Mouse (Mus musculus) right cerebral cortex, postnatal 14 days (tissue): ENCODE data around the gene 1700001C19Rik.
A peak's percentile ranks its signal among the peaks of the same experiment; 100 is the strongest.

Experiments used
- DNase-seq: peaks from one replicate; pipeline ENCODE4 v3.0.0; 2022

Gene 1700001C19Rik

DNA sequence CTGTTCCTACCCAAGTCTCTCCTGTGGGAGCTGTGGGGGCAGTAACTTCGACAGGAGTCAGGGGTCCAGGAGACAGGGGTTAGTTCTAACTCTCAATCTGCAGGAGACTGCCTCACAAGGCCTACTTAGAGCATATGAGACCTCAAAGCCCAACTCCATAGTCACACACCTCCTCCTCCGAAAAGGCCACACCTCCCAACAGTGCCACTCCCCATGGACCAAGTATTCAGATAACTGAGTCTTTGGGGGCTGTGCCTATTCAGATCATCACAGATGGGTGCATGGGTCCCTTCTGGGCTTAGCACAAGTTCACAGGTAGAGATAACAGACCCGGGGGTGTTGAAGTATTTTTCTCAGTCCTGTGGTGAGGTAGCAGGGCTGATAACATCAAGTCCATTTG, 24.5 kb upstream of the 1700001C19Rik start:
- DNase-seq, result no peak

DNA sequence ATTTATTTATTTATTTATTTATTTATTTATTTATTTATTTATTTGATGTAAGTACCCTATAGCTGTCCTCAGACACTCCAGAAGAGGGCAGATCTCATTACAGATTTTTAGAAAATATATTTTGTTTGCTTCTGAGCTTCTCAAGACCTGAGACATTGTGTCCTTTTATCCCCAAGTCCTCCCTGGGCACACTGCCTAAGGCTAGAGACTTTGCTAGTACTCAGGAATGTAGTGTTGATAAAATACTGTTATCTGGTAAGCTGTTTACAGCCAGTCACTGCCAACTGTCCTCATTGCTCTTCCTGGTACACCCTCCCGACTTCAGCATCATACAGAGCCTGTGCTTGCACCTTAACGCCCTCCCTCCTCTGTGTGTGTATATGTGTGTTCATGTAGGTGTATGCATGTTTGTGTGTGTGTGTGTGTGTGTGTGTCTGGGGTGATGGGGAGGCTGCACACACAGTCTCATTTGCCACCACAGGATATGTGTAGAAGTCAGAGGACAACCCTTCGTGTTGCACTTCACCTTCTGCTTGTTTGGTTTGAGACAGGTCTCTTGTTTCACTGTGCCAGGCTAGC, 22.3 kb upstream of the 1700001C19Rik start:
- no peak for DNase-seq

DNA sequence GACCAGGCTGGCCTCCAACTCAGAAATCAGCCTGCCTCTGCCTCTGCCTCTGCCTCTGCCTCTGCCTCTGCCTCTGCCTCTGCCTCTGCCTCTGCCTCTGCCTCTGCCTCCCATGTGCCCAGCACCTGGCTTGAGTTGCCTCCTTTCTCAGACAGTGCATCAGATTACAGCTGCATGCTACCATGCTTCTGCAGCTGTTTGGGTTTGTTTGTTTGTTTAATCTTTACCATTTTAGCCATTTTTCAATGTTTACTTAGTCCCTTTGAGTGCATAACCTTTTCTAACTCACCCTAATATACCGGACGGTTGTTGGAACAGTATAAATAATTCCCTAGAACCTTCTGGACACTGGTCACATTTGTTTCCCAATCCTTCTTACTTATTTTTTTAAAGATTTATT, 21.8 kb upstream of the 1700001C19Rik start:
- DNase-seq, result no peak

DNA sequence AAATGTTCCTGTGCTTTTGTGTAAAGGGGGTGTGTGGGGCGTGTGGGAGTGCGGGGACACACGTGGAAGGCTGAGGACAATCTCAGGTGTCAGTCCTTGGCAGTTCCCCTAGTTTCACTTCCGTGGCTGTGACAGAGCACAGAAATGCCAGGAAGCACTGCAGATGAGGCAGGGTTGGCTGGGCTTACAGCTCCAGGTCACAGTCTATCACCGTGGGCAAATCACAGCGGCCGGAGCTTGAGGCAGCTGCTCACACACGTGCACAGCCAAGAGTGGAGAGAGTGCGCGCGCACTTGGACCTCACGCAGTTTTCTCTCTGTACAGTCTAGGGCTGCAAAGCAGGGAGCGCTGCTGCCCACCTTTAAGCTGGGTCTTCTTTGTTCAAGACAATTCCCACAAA, 21.1 kb upstream of the 1700001C19Rik start:
- no peak for DNase-seq

DNA sequence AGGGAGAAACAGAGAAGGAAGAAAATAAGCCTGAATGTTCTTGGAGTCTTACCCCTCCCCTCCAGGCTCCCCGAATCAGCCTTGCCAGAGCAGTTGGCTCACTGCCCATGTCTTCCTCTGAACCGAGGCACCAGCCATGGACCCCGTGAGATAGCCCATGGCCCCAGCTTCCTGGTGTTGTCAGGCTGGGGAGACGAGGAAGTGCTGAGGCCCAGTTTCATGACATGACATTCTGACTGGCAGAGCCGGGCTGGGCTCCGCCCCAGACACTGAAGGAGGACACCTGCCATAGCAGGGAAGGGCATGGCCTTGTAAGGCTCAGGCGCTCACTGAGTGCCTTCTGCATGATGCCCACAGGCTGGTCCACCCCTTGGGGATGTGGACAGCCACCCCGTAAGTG, 17.5 kb upstream of the 1700001C19Rik start:
- DNase-seq, result peak; percentile 27

DNA sequence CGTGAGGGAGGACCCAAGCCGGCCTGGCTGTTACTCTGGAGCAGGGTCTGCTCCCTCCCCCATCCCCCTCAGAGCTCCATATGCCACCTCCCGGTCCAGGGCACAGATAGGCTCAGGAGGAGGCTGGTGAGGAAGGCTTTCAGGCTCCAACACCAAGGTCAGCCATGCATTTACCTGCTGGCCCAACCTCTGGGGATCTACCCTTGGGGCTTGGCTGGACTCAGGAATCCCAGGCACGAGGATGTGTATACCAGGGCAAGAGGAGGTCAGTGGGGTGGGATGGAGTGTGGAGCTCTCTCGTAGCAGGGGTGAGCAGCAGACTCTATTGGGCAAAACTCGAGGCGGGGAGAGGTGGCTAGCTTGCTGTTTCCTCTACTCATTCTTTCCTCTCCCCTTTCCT, 15.7 kb upstream of the 1700001C19Rik start:
- DNase-seq, result no peak

DNA sequence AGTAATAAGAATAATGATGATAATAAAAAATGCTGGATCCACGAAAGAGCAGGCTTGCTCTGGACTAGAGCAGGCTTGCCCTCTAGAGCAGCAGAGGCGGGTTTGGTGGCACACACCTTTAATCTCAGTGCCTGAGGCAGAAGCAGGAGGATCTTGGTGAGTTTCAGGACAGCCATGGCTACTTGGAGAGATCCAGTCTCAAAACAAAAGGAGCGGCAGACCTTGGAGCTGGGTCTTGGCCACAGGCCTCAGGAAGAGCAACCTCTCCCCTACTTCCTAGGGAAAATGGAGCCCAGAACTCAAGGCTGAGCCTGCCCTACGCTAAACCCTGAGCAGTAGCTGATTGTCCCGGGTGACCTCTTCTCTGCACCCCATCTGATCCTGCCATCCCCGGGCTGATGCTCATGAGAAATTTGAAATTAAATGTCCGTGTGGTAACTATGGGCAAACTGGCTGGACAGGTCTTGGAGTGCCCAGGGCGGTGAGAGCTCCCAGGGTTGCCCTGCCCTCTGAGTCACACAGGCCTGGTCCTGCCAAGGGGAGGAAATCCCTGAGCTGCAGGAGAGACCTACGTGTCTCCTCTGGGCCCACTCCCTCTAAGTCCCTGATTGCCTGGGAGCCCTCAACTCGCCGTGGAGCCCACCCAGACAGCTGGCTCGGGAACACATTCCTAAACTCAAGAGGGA, 13.8 kb upstream of the 1700001C19Rik start:
- no peak for DNase-seq

DNA sequence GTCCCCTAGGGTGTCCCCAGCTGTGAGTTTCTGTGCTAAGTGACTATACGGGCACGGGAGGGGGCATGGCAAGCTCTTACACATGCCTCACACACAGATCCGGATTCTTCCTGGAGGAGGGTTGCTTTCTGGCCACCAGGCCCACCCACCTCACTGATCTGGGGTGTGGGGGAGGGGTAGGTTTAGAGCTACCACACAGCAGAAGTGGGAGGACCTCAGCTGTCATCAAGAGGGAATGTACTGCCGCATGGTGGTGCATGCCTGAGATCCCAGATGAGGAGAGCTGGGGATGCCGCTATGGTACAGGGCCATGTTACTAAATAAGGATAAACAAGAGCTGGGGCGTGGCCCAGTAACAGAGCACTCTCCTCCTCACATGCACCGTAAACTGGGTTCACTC, 13.1 kb upstream of the 1700001C19Rik start:
- no peak for DNase-seq

DNA sequence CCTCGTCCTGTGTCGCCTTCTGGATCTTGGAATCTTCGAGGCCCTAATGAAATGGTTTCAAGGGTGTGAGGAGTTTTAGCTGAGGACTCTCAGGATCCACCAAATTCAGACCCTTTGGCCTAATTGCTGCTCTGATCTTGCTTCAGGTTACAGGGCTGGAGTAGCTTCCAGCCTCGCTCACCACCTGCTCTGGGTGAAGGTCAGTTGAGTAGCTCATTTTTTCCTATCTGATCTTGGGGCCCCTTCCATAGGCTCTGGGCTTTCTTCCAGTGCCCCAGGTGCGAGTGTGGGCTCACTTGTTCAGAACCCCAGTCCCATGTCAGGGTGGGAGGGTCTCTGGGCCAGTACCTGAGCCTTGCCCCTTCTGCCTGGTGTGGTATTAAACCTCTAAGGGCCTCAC, 12.3 kb upstream of the 1700001C19Rik start:
- DNase-seq, result no peak

DNA sequence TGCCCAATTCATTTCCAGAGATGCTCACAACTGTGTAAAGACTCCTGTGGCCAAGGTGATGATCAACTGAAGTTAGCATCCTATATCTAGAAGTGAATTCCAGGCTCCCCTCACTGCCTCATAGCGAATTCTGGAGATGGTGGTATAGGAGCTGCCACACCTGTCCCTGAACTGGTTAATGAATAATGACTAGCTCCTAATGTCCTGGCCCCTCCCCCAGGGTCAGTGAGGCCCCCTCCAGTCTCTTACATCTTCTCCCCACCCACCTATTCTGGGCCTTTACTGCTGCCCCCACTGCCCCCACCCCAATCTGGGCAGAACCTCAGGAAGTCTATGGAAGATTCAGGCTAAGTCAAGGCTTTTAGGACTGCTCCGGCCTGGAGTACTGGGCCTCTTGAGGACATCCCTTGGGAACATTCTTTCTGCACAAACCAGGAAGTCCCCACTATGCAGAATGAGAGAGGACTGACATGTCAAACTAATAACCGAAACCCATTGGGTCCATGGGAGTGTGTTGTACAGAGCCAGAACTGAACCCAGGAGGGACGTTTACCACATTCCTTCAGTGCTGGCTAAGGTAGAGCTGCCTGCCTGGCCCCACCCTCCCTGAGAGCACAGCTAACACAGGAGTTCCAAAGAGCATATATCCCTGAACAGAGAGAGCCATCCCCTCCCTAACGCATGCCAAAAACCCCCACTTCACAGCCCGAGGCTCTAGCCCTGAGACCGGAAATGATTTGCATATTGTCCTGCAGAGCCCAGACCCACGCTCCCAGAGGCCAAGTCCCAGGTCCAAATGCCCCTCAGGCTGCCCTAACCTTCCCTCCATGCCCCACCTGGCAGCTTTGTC, 11.6 kb upstream of the 1700001C19Rik start:
- DNase-seq, result no peak

DNA sequence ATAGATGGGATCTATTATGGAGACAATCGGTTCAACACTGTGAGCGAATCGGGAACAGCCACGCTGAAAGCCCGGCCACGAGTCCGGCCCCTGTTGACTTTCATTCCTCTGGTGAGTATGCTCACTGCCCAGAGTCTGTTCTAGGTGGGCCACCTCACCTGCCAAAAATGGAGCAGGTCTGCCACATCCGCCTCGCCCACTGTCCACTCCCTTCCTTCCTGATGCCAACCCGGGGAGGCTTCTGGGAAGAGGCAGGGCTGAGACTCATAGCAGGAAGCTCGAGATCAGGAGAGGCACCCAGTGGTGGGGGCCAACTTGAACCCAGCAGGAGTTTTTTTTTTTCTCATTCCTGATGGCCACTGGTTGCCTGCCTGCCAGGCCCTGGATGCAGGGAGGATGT, 9.4 kb upstream of the 1700001C19Rik start:
- DNase-seq, result no peak

DNA sequence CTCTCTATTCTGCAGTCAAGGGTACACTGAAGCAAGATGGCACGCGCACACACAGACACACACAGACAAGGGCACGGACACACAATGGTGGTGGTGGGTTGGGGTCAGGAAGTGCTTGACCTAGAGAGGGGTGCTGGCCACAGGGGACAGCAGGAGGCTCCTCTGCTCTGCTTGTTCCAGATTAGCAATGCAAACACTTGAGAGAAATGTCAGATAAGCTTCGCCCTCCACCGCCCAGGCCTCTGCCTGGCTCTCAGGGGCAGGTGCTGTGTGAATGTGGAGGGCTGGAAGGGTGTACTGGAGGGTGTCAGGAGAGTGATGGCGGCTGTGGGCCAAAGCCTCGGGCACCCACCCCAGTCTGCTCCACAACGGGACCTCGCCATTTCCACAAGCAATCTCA, 8.8 kb upstream of the 1700001C19Rik start:
- no peak for DNase-seq

DNA sequence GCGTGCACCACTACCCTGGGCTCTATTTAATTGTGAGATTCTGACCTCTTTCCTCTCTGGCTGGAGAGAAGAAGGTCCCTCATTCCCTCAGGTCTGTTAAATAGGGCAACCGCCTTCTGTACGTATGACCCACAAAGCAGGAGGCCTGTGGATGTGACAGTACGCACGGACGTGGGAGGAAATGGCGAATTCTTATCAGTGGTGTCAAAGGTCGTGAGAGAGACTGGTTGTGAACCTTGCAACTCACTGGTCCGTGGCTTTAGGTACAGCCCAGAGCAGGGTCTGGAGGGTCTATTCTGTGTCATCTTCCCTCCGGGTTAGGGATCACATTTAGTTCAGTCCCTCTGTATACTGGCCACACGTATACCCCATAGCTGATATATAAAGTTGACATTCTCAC, 8.3 kb upstream of the 1700001C19Rik start:
- no peak for DNase-seq

DNA sequence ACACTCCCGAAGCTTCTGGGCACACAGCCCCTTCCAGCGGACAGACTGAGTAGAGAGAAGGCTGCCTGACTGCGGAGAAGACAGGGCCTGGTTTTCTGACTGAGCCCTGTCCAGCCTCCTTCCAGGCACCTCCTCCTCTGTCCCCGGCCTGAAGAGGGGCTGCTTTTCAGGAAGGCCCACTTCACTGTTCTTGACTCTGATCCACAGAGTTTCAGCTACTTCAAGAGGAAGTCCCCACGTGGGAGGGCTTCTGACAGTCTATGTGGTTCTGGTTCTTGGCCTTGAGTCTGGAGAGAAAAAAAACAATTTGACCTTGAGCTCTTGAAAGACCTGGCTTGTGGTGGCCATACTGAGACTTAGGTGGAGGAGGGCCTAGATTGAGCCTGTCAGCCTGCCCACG, 6.9 kb upstream of the 1700001C19Rik start:
- no peak for DNase-seq

DNA sequence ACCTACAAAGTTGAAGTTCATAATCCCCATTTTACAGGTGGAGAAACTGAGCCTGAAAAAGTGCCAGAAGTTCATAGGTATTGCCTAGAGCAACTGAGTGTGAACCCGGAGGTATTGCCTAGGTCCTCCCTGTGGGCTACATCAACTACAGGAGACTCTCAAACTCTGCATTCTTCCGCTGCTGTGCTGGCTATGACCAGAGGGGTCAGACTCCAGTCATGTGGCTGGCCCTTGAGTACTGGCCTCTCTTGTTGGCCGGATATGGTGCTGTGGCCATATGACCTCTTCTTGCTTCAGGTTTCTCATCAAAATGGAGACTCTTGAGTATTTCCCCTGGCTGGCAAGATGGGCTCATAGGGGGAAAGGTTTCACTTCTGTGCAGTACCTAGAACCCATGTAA, 5.1 kb upstream of the 1700001C19Rik start:
- no peak for DNase-seq

DNA sequence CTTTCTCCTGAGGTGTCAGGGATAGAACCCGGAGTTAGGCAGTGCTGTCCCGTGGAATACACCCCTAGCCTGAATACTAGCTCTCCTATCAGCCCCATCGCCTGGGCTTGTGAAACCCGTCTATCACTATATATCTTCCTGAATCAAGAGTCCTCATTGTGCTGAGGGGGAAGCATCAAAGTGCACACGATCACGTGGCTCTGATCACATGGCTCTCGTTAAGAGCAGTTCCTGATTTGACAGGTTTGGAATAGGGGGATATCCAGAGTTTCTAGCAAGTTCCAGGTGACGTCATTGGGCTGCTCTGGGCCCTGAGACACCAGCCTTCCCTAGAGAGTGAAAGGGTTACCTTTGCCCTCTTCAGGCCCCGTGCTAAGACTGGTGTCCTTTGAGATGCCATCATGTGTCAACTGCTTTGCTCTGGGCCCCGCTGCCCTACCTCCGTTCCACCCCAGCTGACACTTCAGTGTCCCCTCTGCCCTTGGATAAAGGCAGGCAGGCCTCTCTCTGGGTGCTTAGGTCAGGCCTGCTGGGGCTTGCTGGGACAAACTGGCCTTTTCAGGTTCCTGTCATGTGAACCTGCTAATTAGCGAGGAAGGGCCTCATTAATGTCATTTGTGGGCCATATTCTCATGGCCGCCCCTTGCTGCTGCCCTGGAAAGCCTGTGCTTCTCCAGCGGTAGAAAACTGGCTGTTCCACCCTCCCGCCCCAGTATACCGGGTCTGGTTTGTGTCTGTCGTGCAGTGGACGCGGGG, 4.3 kb upstream of the 1700001C19Rik start:
- DNase-seq, result no peak

DNA sequence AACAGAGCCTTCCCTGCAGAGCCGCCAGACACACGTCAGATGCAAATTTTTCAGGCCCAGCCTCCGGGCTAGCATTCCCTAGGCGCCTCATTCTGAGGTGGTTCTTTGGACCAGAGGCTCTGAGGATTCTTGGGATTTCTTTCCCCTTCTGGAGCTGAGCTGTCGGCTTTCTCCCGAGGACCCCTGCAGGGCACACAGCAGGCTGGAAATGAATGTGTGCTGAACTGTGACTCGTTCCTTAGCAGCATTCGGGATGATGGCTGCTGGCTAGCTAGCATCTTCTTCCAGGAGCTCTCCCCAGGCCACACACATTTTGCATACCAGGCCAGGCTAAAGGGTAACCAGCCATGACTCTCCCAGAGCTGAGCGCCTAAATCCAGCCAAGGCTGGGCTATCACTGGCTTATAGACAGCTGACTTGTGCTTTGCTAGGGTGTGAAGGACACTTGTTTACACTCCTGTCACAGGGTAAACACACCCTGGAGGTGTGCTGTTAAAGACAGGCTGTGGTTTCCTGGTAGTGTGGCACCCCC, 3.2 kb upstream of the 1700001C19Rik start:
- DNase-seq, result no peak

DNA sequence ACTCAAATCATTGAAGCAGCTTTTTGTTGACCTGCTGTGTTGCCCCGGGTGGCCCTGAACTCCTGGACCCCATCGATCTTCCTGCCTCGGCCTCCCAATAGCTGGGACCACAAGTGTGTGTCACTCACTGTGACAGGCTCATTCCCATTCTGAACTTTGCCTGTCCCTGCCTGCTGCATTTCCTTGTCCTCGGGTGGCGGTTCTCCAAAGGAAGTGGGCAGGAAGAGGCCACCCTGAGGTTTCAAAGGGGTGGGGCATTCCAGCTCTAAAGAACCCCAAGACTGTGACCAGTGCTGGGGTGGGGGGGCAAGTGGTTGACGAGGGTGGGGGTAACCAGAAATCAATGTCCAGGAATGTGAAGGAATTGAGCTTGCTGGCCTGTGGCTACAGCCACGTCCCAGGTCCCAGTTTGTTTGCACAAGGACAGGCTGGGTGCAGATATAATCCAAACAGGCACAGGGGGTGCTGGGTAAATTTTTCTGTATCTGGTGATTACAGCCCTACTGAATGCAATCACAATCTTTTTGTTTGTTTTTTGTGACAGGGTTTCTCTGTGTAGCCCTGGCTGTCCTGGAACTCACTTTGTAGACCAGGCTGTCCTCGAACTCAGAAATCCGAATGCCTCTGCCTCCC, 2.3 kb upstream of the 1700001C19Rik start:
- no peak for DNase-seq

DNA sequence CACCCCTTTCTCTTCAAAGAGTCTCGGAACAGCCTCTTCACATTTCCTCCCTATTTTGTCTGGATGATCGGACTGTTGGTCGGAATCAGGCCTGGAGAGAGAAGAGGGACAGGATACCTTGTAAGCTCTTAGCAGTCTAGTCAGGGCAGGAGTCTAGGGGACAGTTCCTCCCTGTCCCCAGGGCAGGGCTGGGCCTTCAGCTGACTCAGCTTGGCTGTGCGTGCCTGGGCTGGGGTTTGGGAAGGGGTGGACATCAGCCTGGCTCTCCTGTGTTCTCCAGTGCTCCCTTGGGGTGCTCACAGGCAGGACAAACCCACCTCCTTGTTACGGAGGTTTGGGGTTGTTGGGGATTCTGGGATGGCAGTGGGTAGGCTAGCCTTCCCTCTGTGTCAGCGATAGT, 1.4 kb upstream of the 1700001C19Rik start:
- no peak for DNase-seq

DNA sequence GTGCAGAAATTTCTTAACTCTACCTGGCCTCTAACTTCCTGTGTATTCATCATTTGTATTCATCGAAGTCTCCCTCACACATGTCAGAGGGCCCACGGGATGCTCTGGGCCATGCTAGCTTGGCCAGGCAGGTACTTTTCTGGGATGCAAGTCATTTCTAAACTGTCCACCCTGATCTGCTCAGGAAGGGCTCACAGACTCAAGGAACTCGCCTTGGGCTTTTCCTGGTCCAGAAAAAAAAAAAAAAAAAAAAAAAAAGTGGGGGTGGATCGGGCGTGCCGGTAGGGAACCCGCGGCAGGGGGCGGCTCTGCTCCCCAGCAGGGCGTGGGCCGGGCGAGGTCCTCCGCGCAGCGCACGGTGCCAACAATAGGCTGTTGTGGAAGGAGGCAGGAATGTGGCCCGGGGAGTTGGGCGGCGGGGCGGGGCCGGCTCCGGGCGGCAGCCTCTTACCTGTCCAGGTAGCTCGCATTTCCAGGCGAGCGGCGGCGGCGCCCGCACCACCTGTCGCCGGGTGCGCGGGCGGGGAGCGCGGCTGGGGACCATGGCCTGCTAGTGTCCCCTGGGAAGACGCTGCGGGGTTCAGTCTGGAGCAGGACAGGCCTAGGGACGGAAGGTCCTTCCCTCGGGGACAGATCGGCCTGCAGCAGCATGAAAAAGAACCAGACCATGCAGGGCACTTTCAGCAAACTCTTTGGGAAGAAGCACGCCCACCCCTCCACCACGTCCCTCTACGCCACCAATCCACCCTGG, 845 bp downstream of the 1700001C19Rik start, which contains the start of gene AI661453:
TSS of gene AI661453 (plus strand) at position 460 of the 751 bp plus-strand sequence.
- no peak for DNase-seq

DNA sequence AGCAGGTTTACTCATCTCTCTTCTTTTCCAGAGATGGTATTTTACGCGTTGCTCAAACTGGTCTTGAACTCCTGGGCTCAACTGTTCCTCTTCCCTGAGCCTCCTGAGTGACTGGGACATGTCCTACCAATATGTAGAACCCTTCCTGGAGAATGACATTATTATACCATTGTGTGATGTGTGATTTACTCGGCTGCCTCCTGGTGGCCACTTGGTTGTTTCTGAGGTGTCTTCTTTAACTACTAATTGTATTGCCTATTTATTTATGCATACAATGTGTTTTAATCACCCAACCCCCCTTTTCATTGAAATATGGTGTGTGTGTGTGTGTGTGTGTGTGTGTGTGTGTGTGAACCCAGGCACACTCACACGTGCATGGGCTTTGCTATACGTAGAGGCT, 6.4 kb downstream of the 1700001C19Rik start:
- DNase-seq, result no peak

DNA sequence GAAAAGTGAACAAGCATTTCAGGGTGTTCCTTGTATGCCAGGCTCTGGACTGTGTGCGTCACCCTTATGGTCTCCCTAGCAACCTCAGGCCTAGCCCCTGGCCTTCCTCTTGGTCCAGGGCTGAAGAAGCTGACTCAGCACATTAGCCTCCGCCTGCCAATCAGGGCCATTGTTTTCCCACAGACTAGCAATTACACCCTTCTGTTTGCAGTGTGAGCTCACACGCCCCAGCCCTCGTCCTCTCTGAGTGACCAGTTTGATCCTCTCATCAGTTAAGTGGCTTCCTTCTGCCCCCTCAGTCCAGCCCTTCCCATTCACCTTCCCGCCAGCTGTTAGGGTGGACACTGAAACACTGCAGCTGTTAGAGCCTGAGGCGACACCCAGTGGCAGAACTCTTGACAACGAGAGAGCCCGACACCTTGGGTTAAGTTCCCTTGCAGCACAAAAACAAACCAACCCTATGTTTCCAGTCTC, 8.3 kb downstream of the 1700001C19Rik start:
- DNase-seq, result no peak
